Mouse (Mus musculus): ENCODE measurements around the gene 1700029H14Rik.

GRCm38 (mm10) chr8:13512677-13513076, 49.6 kb downstream of the 1700029H14Rik start:
- TF ChIP-seq POLR2A (IDR thresholded peaks at IDR 0.05; ENCODE audit: borderline replicate concordance, low read depth, low read length) = no peak
- no peak for TF ChIP-seq CTCF (IDR thresholded peaks at IDR 0.05; ENCODE audit: low read depth, low read length)
